12 mouse cellular contexts compared by ENCODE assay signal in genomic region chr8:71593556-71594323, GRCm38 (mm10). TPM values are rescaled to one million over a fixed set of nuclear protein-coding genes. Genes with fewer than 3 reads are reported as not detected.
DNase-seq lines count a peak whose midpoint lies in the region; ATAC-seq and TF ChIP-seq lines count a peak whose summit lies in the region.
"Had no signal": no experiment of that assay in that cellular context is flagged by ENCODE, and none has a peak within 500 bp of the region (broad histone marks: within the 10 kb centered on the region; RNA-seq: fewer than 3 reads in every experiment).

No protein-coding gene starts in this region.

- 0 out of 2 replicates have a peak overlapping the region, but pooled peaks have one; percentile 7 for H3K9ac ChIP-seq in heart, embryonic 12.5 days
- peak overlapping the region; percentile 98 for H3K9ac ChIP-seq in liver, embryonic 11.5 days (ENCODE audit: low read depth, low read length)

- DNase-seq in heart, postnatal 14 days: no peak
- DNase-seq in liver, embryonic 11.5 days (ENCODE audit: low spot score): no peak
- no peak for DNase-seq in Muller cell, postnatal 12 days (ENCODE audit: inconsistent ontology term)
- DNase-seq in gastrocnemius, adult 8-10 months (ENCODE audit: low spot score in 2 of 2): no peak
- DNase-seq in cerebellum, adult 9-10 months: no peak
- DNase-seq: adrenal gland, postnatal 25 days; right cerebral cortex, adult 18-20 months had no signal

- no peaks in the 10 kb centered on the region for H3K9me3 ChIP-seq in heart, embryonic 12.5 days (replicated peaks)
- H3K9me3 ChIP-seq in E14TG2a.4 (ENCODE audit: low read length): no peaks in the 10 kb centered on the region
- H3K9me3 ChIP-seq in liver, embryonic 11.5 days (ENCODE audit: control insufficient read depth, low read length): no peaks in the 10 kb centered on the region

- H3K27me3 ChIP-seq in heart, embryonic 12.5 days (replicated peaks): peaks cover 4% of the 10 kb centered on the region; the same call in 1 of the 2 replicates
- peaks cover 18% of the 10 kb centered on the region for H3K27me3 ChIP-seq in E14TG2a.4 (ENCODE audit: insufficient read depth, low read length)
- H3K27me3 ChIP-seq in liver, embryonic 11.5 days (replicated peaks; ENCODE audit: control insufficient read depth, insufficient read depth, low read length): no peaks in the 10 kb centered on the region

- WGBS in heart, embryonic 12.5 days: 90% methylated on average over 8 of the region's 8 CpGs
- 87% methylated on average over 8 of the region's 8 CpGs for WGBS in liver, embryonic 11.5 days

- no peak overlapping the region for H3K4me3 ChIP-seq in heart, embryonic 12.5 days
- H3K4me3 ChIP-seq in E14TG2a.4 (replicated peaks; ENCODE audit: low read length): peak overlapping the region; percentile 95
- H3K4me3 ChIP-seq in liver, embryonic 11.5 days (ENCODE audit: low read depth, low read length): peak overlapping the region; percentile 90; the same call in 1 of the 2 replicates

- TF ChIP-seq CTCF in E14TG2a.4 (conservative IDR thresholded peaks at IDR 0.05; ENCODE audit: low read length): no peak

- ATAC-seq in heart, embryonic 12.5 days (ENCODE audit: insufficient number of reproducible peaks, low FRiP score): no peak
- ATAC-seq in granulocyte monocyte progenitor cell, adult 5-6 weeks (replicated peaks; ENCODE audit: poor library complexity, severe bottlenecking): 0 out of 2 replicates have a peak, but pooled peaks have one; percentile 10
- ATAC-seq in liver, embryonic 11.5 days (replicated peaks; ENCODE audit: low FRiP score): no peak

- intact Hi-C loops in heart, postnatal 14 days (cut with DNase I): no loop called here

- peaks cover 32% of the 10 kb centered on the region for H3K4me1 ChIP-seq in heart, embryonic 12.5 days (replicated peaks)
- peaks cover 69% of the 10 kb centered on the region for H3K4me1 ChIP-seq in E14TG2a.4 (replicated peaks; ENCODE audit: low read depth, low read length)
- peaks cover 14% of the 10 kb centered on the region for H3K4me1 ChIP-seq in liver, embryonic 11.5 days (replicated peaks; ENCODE audit: control insufficient read depth, insufficient read depth, low read length)

- no peak overlapping the region for H3K27ac ChIP-seq in heart, embryonic 12.5 days (ENCODE audit: poor library complexity, severe bottlenecking)
- H3K27ac ChIP-seq in liver, embryonic 11.5 days (ENCODE audit: low read depth, low read length): no peak overlapping the region

- H3K4me2 ChIP-seq in heart, embryonic 12.5 days: peak overlapping the region; percentile 89; the same call in 1 of the 2 replicates
- peak overlapping the region; percentile 78 for H3K4me2 ChIP-seq in liver, embryonic 11.5 days

- no peaks in the 10 kb centered on the region; the same call in 1 of the 2 replicates for H3K36me3 ChIP-seq in heart, embryonic 12.5 days
- H3K36me3 ChIP-seq in E14TG2a.4 (ENCODE audit: insufficient read depth, low read length): peaks cover 32% of the 10 kb centered on the region
- H3K36me3 ChIP-seq in liver, embryonic 11.5 days (ENCODE audit: control insufficient read depth, insufficient read depth, low read length): no peaks in the 10 kb centered on the region

RNA-seq across cellular contexts. Expression of gene Pgls, which starts 1.8 kb away (rescaled TPM):
- 178 and 179 TPM in 2 replicates for polyA plus RNA-seq in heart, embryonic 12.5 days (2016; fragmentation: Nextera tagmentation; extraction: Ambion mirVana)
- 10 to 100 TPM; 72.9 to 74.2 TPM for total RNA-seq in heart, postnatal 14 days (2021)
- 143 and 180 TPM in 2 replicates for total RNA-seq in granulocyte monocyte progenitor cell, adult 5-6 weeks (2014; fragmentation: Nextera tagmentation)
- total RNA-seq in granulocyte monocyte progenitor cell, adult 5-6 weeks (2017): 155 and 185 TPM in 2 replicates
- 200 TPM in 2 replicates for polyA plus RNA-seq in liver, embryonic 11.5 days (2014; fragmentation: Nextera tagmentation; extraction: Ambion mirVana)
- total RNA-seq in gastrocnemius, adult 8-10 months (2022): 10 to 100 TPM; 19.3 to 22.8 (median 21.2) TPM

RNA-seq across cellular contexts. Expression of gene Fam129c, which starts 3.7 kb away (rescaled TPM):
- polyA plus RNA-seq in heart, embryonic 12.5 days (2016; fragmentation: Nextera tagmentation; extraction: Ambion mirVana): 2.2 and 2.4 TPM in 2 replicates
- 1 to 10 TPM; 1.6 to 2.7 TPM for total RNA-seq in heart, postnatal 14 days (2021)
- total RNA-seq in granulocyte monocyte progenitor cell, adult 5-6 weeks (2014; fragmentation: Nextera tagmentation): 11.6 and 11.7 TPM in 2 replicates
- total RNA-seq in granulocyte monocyte progenitor cell, adult 5-6 weeks (2017): 0.69 and 6.1 TPM in 2 replicates
- polyA plus RNA-seq in liver, embryonic 11.5 days (2014; fragmentation: Nextera tagmentation; extraction: Ambion mirVana): 0.88 and 3.8 TPM in 2 replicates
- under 1 TPM; 0.27 to 0.63 (median 0.40) TPM for total RNA-seq in gastrocnemius, adult 8-10 months (2022)

RNA-seq across cellular contexts. Expression of gene Colgalt1, which starts 17.1 kb away (rescaled TPM):
- polyA plus RNA-seq in heart, embryonic 12.5 days (2016; fragmentation: Nextera tagmentation; extraction: Ambion mirVana): 60.7 and 61.4 TPM in 2 replicates
- 10 to 100 TPM; 44.1 TPM for total RNA-seq in heart, postnatal 14 days (2021)
- 93.8 and 107 TPM in 2 replicates for total RNA-seq in granulocyte monocyte progenitor cell, adult 5-6 weeks (2014; fragmentation: Nextera tagmentation)
- 77.1 and 84.4 TPM in 2 replicates for total RNA-seq in granulocyte monocyte progenitor cell, adult 5-6 weeks (2017)
- 45.2 and 45.4 TPM in 2 replicates for polyA plus RNA-seq in liver, embryonic 11.5 days (2014; fragmentation: Nextera tagmentation; extraction: Ambion mirVana)
- 10 to 100 TPM; 36.6 to 45.2 (median 38.1) TPM for total RNA-seq in gastrocnemius, adult 8-10 months (2022)

RNA-seq across cellular contexts. Expression of gene Slc27a1, which starts 25.1 kb away (rescaled TPM):
- 21.2 and 22.6 TPM in 2 replicates for polyA plus RNA-seq in heart, embryonic 12.5 days (2016; fragmentation: Nextera tagmentation; extraction: Ambion mirVana)
- 100 to 1,000 TPM; 127 to 151 TPM for total RNA-seq in heart, postnatal 14 days (2021)
- total RNA-seq in granulocyte monocyte progenitor cell, adult 5-6 weeks (2014; fragmentation: Nextera tagmentation): 7.8 and 10.2 TPM in 2 replicates
- total RNA-seq in granulocyte monocyte progenitor cell, adult 5-6 weeks (2017): 3.3 and 6.2 TPM in 2 replicates
- polyA plus RNA-seq in liver, embryonic 11.5 days (2014; fragmentation: Nextera tagmentation; extraction: Ambion mirVana): 6.2 and 7.0 TPM in 2 replicates
- total RNA-seq in gastrocnemius, adult 8-10 months (2022): 10 to 100 TPM; 70.7 to 88.1 (median 80.5) TPM

RNA-seq across cellular contexts. Expression of gene Nxnl1, which starts 27.3 kb away (rescaled TPM):
- not detected in 2 replicates for polyA plus RNA-seq in heart, embryonic 12.5 days (2016; fragmentation: Nextera tagmentation; extraction: Ambion mirVana)
- total RNA-seq in heart, postnatal 14 days (2021): under 1 TPM; 0.10 to 0.17 TPM
- not detected in 2 replicates for total RNA-seq in granulocyte monocyte progenitor cell, adult 5-6 weeks (2014; fragmentation: Nextera tagmentation)
- total RNA-seq in granulocyte monocyte progenitor cell, adult 5-6 weeks (2017): 0.36 TPM in 1 of 2 replicates, not detected in the other
- polyA plus RNA-seq in liver, embryonic 11.5 days (2014; fragmentation: Nextera tagmentation; extraction: Ambion mirVana): 0.23 and 0.30 TPM in 2 replicates
- under 1 TPM in 2 of 4 experiments, not detected in 2; 0.09 to 0.13 TPM for total RNA-seq in gastrocnemius, adult 8-10 months (2022)
- total RNA-seq: layer of hippocampus, postnatal 25 days; megakaryocyte-erythroid progenitor cell, adult 5-6 weeks had no signal
